In genomic region chr10:86781641-86782040, GRCm38 (mm10) we compare ENCODE assay signal across 20 mouse cellular contexts. TPM values are rescaled to one million over a fixed set of nuclear protein-coding genes. Genes with fewer than 3 reads are reported as not detected.
DNase-seq lines count a peak whose midpoint lies in the region; ATAC-seq and TF ChIP-seq lines count a peak whose summit lies in the region.
"Had no signal": no experiment of that assay in that cellular context is flagged by ENCODE, and none has a peak within 500 bp of the region (broad histone marks: within the 10 kb centered on the region; RNA-seq: fewer than 3 reads in every experiment).

No protein-coding gene starts in this region.

- peaks cover 7% of the 10 kb centered on the region for H3K4me1 ChIP-seq in heart, embryonic 11.5 days (ENCODE audit: control insufficient read depth, insufficient read depth, low read length)
- peaks cover 17% of the 10 kb centered on the region for H3K4me1 ChIP-seq in lung, embryonic 16.5 days (replicated peaks; ENCODE audit: control insufficient read depth, insufficient read depth, low read length)
- H3K4me1 ChIP-seq in hindbrain, postnatal 0 days (ENCODE audit: insufficient read depth, low read length) = peaks cover 13% of the 10 kb centered on the region

- TF ChIP-seq CTCF in hindbrain, postnatal 0 days (IDR thresholded peaks at IDR 0.05; ENCODE audit: low read depth) = no peak

- no peaks in the 10 kb centered on the region for H3K36me3 ChIP-seq in heart, embryonic 11.5 days (ENCODE audit: control insufficient read depth, insufficient read depth, low read length)
- no peaks in the 10 kb centered on the region for H3K36me3 ChIP-seq in lung, embryonic 16.5 days (ENCODE audit: control insufficient read depth, insufficient read depth, low read length)
- no peaks in the 10 kb centered on the region for H3K36me3 ChIP-seq in hindbrain, postnatal 0 days (ENCODE audit: insufficient read depth, low read length)
- H3K36me3 ChIP-seq: neural tube, embryonic 12.5 days had no signal

- no peak overlapping the region for H3K9ac ChIP-seq in heart, embryonic 11.5 days (ENCODE audit: low read depth, low read length)
- 0 out of 2 replicates have a peak overlapping the region, but pooled peaks have one; percentile 4 for H3K9ac ChIP-seq in lung, embryonic 16.5 days (ENCODE audit: low read length)
- H3K9ac ChIP-seq in hindbrain, postnatal 0 days (replicated peaks; ENCODE audit: low read length) = no peak overlapping the region
- H3K9ac ChIP-seq: lung, embryonic 14.5 days; neural tube, embryonic 12.5 days had no signal

- H3K4me3 ChIP-seq in heart, embryonic 11.5 days (ENCODE audit: low read depth, low read length) = no peak overlapping the region
- H3K4me3 ChIP-seq in lung, embryonic 16.5 days (ENCODE audit: low read length) = no peak overlapping the region
- H3K4me3 ChIP-seq in hindbrain, postnatal 0 days (ENCODE audit: low read length) = no peak overlapping the region
- H3K4me3 ChIP-seq: neural tube, embryonic 12.5 days had no signal

- 34% methylated on average over 5 of the region's 5 CpGs for WGBS in heart, embryonic 11.5 days (ENCODE audit: insufficient replicate concordance)
- 54% methylated on average over 5 of the region's 5 CpGs for WGBS in lung, embryonic 16.5 days
- WGBS in hindbrain, postnatal 0 days = 43% methylated on average over 5 of the region's 5 CpGs

- H3K9me3 ChIP-seq in heart, embryonic 11.5 days (replicated peaks; ENCODE audit: control insufficient read depth, low read length) = no peaks in the 10 kb centered on the region
- H3K9me3 ChIP-seq in lung, embryonic 16.5 days (ENCODE audit: control insufficient read depth, low read length) = no peaks in the 10 kb centered on the region
- H3K9me3 ChIP-seq in hindbrain, postnatal 0 days (ENCODE audit: low read length) = no peaks in the 10 kb centered on the region
- H3K9me3 ChIP-seq: neural tube, embryonic 12.5 days had no signal

- H3K27me3 ChIP-seq in heart, embryonic 11.5 days (ENCODE audit: control insufficient read depth, insufficient read depth, low read length) = no peaks in the 10 kb centered on the region
- no peaks in the 10 kb centered on the region for H3K27me3 ChIP-seq in lung, embryonic 16.5 days (ENCODE audit: control insufficient read depth, insufficient read depth, low read depth, low read length)
- no peaks in the 10 kb centered on the region for H3K27me3 ChIP-seq in hindbrain, postnatal 0 days (ENCODE audit: insufficient read depth, low read length)

- DNase-seq in heart, adult 11 months = peak; percentile 82
- no peak for DNase-seq in lung, postnatal 36 days
- DNase-seq in hindbrain, postnatal 0 days (ENCODE audit: low spot score) = no peak
- peak; percentile 31 for DNase-seq in skeletal muscle tissue, adult 2 months (ENCODE audit: low read depth, low spot score)
- no peak for DNase-seq in kidney, adult 11 months
- DNase-seq: adrenal gland, postnatal 14 days; cerebellum, adult 9-10 months; heart, postnatal 10 days; kidney, postnatal 14 days; lung, embryonic 14.5 days had no signal

- no peak for ATAC-seq in heart, embryonic 11.5 days (replicated peaks; ENCODE audit: insufficient number of reproducible peaks, low FRiP score, low TSS enrichment)
- ATAC-seq in lung, embryonic 16.5 days (ENCODE audit: low read depth) = no peak
- ATAC-seq in hindbrain, postnatal 0 days = no peak
- no peak for ATAC-seq in CD4-positive, CD25-positive, alpha-beta regulatory T cell, adult 4 months
- ATAC-seq: intestine, embryonic 16.5 days had no signal

- no peak overlapping the region for H3K4me2 ChIP-seq in heart, embryonic 11.5 days
- H3K4me2 ChIP-seq in lung, embryonic 16.5 days (ENCODE audit: low read depth, low read length) = no peak overlapping the region
- H3K4me2 ChIP-seq in hindbrain, postnatal 0 days (ENCODE audit: low read depth, low read length) = 0 out of 2 replicates have a peak overlapping the region, but pooled peaks have one; percentile 23
- H3K4me2 ChIP-seq: lung, embryonic 14.5 days had no signal

- no peak overlapping the region for H3K27ac ChIP-seq in heart, embryonic 11.5 days (ENCODE audit: low read depth, low read length)
- H3K27ac ChIP-seq in lung, embryonic 16.5 days (ENCODE audit: low read length) = no peak overlapping the region
- no peak overlapping the region for H3K27ac ChIP-seq in hindbrain, postnatal 0 days
- H3K27ac ChIP-seq: neural tube, embryonic 12.5 days had no signal

RNA-seq across cellular contexts. Expression of gene Nt5dc3, which starts 2.8 kb away (rescaled TPM):
- polyA plus RNA-seq in heart, embryonic 11.5 days (2014; fragmentation: Nextera tagmentation; extraction: Ambion mirVana) = 1.8 and 2.1 TPM in 2 replicates
- 1.7 and 1.9 TPM in 2 replicates for polyA plus RNA-seq in lung, embryonic 16.5 days (2015; fragmentation: Nextera tagmentation; extraction: Ambion mirVana)
- 43.6 and 49.1 TPM in 2 replicates for total RNA-seq in hindbrain, postnatal 0 days (2014; rRNA removed)
- 8.5 and 9.3 TPM in 2 replicates for polyA plus RNA-seq in hindbrain, postnatal 0 days (2015; fragmentation: Nextera tagmentation; extraction: Ambion mirVana)
- polyA plus RNA-seq in CD4-positive, CD25-positive, alpha-beta regulatory T cell, adult 4 months (2017; shearing (Covaris generic)) = 1 to 10 TPM; 1.4 to 2.6 TPM

RNA-seq across cellular contexts. Expression of gene Gm49358, which starts 17.9 kb away (rescaled TPM):
- not detected in 2 replicates for polyA plus RNA-seq in heart, embryonic 11.5 days (2014; fragmentation: Nextera tagmentation; extraction: Ambion mirVana)
- not detected in 2 replicates for polyA plus RNA-seq in lung, embryonic 16.5 days (2015; fragmentation: Nextera tagmentation; extraction: Ambion mirVana)
- total RNA-seq in hindbrain, postnatal 0 days (2014; rRNA removed) = 4.2 TPM in 1 of 2 replicates, not detected in the other
- not detected in 2 replicates for polyA plus RNA-seq in hindbrain, postnatal 0 days (2015; fragmentation: Nextera tagmentation; extraction: Ambion mirVana)
- polyA plus RNA-seq in CD4-positive, CD25-positive, alpha-beta regulatory T cell, adult 4 months (2017; shearing (Covaris generic)) = not detected
- total RNA-seq: megakaryocyte-erythroid progenitor cell, adult 5-6 weeks had no signal
- polyA plus RNA-seq: gonadal fat pad, adult 2 months; intestine, embryonic 16.5 days; liver, embryonic 11.5 days; lung, embryonic 14.5 days; neural tube, embryonic 12.5 days; small intestine, adult 2 months; stomach, embryonic 14.5 days had no signal

Comparison
In these comparisons a context has a peak if more than half of its experiments do, and no peak if none do; other contexts are left out.
1. DNase-seq: peak in heart, adult 11 months (single experiment) and skeletal muscle tissue, adult 2 months (single experiment); none in lung, postnatal 36 days (single experiment), hindbrain, postnatal 0 days (single experiment) and kidney, adult 11 months (single experiment).